ENCODE assay signal across 9 mouse cellular contexts in genomic region chr5:72350081-72350758, GRCm38 (mm10).
A peak's percentile ranks its signal among the peaks of the same experiment; 100 is the strongest.
DNase-seq lines count a peak whose midpoint lies in the region; ATAC-seq and TF ChIP-seq lines count a peak whose summit lies in the region.
"Had no signal": no experiment of that assay in that cellular context is flagged by ENCODE, and none has a peak within 500 bp of the region (broad histone marks: within the 10 kb centered on the region; RNA-seq: fewer than 3 reads in every experiment).

No protein-coding gene starts in this region.

- no peaks in the 10 kb centered on the region for H3K9me3 ChIP-seq in kidney, embryonic 14.5 days (ENCODE audit: control insufficient read depth, low read length)
- no peaks in the 10 kb centered on the region for H3K9me3 ChIP-seq in lung, embryonic 14.5 days (ENCODE audit: low read depth, low read length)

- no peak overlapping the region for H3K4me2 ChIP-seq in kidney, embryonic 14.5 days (replicated peaks; ENCODE audit: low read depth, low read length)
- no peak overlapping the region for H3K4me2 ChIP-seq in lung, embryonic 14.5 days

- DNase-seq in MEL-GATA-1-ER (ENCODE audit: extremely low read depth, low read depth): peak; percentile 42
- peak; percentile 71 to 79 for DNase-seq in cerebellum, postnatal 10 days
- DNase-seq in lung, embryonic 14.5 days: peak; percentile 91
- peak; percentile 57 to 61 for DNase-seq in right cerebral cortex, adult 2 months (ENCODE audit: low spot score in 2 of 2)
- no peak for DNase-seq in urinary bladder, adult 18-20 months (ENCODE audit: low spot score in 2 of 2)

- H3K27me3 ChIP-seq in C2C12 (ENCODE audit: control insufficient read depth, insufficient read depth, insufficient read length): peaks cover 3% of the 10 kb centered on the region
- no peaks in the 10 kb centered on the region for H3K27me3 ChIP-seq in kidney, embryonic 14.5 days (ENCODE audit: control insufficient read depth, insufficient read depth, low read length)
- no peaks in the 10 kb centered on the region for H3K27me3 ChIP-seq in lung, embryonic 14.5 days (ENCODE audit: insufficient read depth, low read length)

- peak; percentile 85 for ATAC-seq in granulocyte monocyte progenitor cell, adult 5-6 weeks (replicated peaks; ENCODE audit: poor library complexity, severe bottlenecking)
- ATAC-seq in kidney, embryonic 14.5 days (ENCODE audit: low FRiP score, low TSS enrichment): peak; percentile 79; the same call in 1 of the 2 replicates
- peak; percentile 84 for ATAC-seq in lung, embryonic 14.5 days (ENCODE audit: insufficient read depth)

- H3ac ChIP-seq in C2C12 (ENCODE audit: control insufficient read depth, insufficient read length, low read depth): no peak overlapping the region

- peak; percentile 48 for TF ChIP-seq CTCF in C2C12 (IDR thresholded peaks at IDR 0.05; ENCODE audit: control insufficient read depth, insufficient read depth, insufficient read length)
- peak; percentile 79 for TF ChIP-seq CTCF in lung, embryonic 14.5 days (IDR thresholded peaks at IDR 0.05; ENCODE audit: low read depth)

- no peak overlapping the region for H3K4me3 ChIP-seq in C2C12 (ENCODE audit: insufficient read depth, poor library complexity, severe bottlenecking)
- no peak overlapping the region for H3K4me3 ChIP-seq in kidney, embryonic 14.5 days (ENCODE audit: low read length)
- no peak overlapping the region for H3K4me3 ChIP-seq in lung, embryonic 14.5 days (ENCODE audit: low read depth, low read length)
- H3K4me3 ChIP-seq: myocyte had no signal

- no peak overlapping the region for H3K9ac ChIP-seq in kidney, embryonic 14.5 days (ENCODE audit: low read depth, low read length)
- H3K9ac ChIP-seq in lung, embryonic 14.5 days: no peak overlapping the region

- H3K36me3 ChIP-seq in C2C12 (ENCODE audit: control insufficient read depth, insufficient read depth): no peaks in the 10 kb centered on the region
- H3K36me3 ChIP-seq in kidney, embryonic 14.5 days (ENCODE audit: control insufficient read depth, insufficient read depth, low read length): no peaks in the 10 kb centered on the region
- H3K36me3 ChIP-seq in lung, embryonic 14.5 days (ENCODE audit: insufficient read depth): no peaks in the 10 kb centered on the region

- WGBS in kidney, embryonic 14.5 days: 32% methylated on average over 5 of the region's 5 CpGs
- WGBS in lung, embryonic 14.5 days: 32% methylated on average over 5 of the region's 5 CpGs

- H3K79me2 ChIP-seq in C2C12 (ENCODE audit: control insufficient read depth, insufficient read depth): no peaks in the 10 kb centered on the region

- no peaks in the 10 kb centered on the region for H3K4me1 ChIP-seq in kidney, embryonic 14.5 days (ENCODE audit: control insufficient read depth, insufficient read depth, low read length)
- no peaks in the 10 kb centered on the region for H3K4me1 ChIP-seq in lung, embryonic 14.5 days (ENCODE audit: insufficient read depth)

- H3K79me3 ChIP-seq in C2C12 (ENCODE audit: low read depth): no peaks in the 10 kb centered on the region

- H3K27ac ChIP-seq in kidney, embryonic 14.5 days (ENCODE audit: low read depth, low read length): no peak overlapping the region
- no peak overlapping the region for H3K27ac ChIP-seq in lung, embryonic 14.5 days (ENCODE audit: low read depth)

TF ChIP-seq in C2C12, 6 proteins besides CTCF, POLR2A, EP300 and RAD21:
- no peak for TF ChIP-seq MYOD1 (IDR thresholded peaks at IDR 0.05; ENCODE audit: control insufficient read depth, insufficient read length, low read depth)
- TF ChIP-seq USF1 (IDR thresholded peaks at IDR 0.05; ENCODE audit: low read depth): no peak
- no peak for TF ChIP-seq CEBPB (IDR thresholded peaks at IDR 0.05; ENCODE audit: low read depth)
- TF ChIP-seq FOSL1 (IDR thresholded peaks at IDR 0.05; ENCODE audit: insufficient read depth, low read length, poor library complexity, severe bottlenecking): no peak
- no peak for TF ChIP-seq MAX (IDR thresholded peaks at IDR 0.05)
- no peak for TF ChIP-seq MYOG (IDR thresholded peaks at IDR 0.05; ENCODE audit: control insufficient read depth, extremely low read depth, insufficient read length)

Comparison
In these comparisons a context has a peak if more than half of its experiments do, and no peak if none do; other contexts are left out.
1. DNase-seq: peak in MEL-GATA-1-ER (single experiment), cerebellum, postnatal 10 days (2 of 2), lung, embryonic 14.5 days (single experiment) and right cerebral cortex, adult 2 months (2 of 2); none in urinary bladder, adult 18-20 months (0 of 2).
2. Peak in every context shown above with its lines, with median percentiles within 50 percentile points of each other: ATAC-seq.